Mouse (Mus musculus): ENCODE measurements around the gene Gm20388. TPM values are rescaled to one million over a fixed set of nuclear protein-coding genes. Genes with fewer than 3 reads are reported as not detected.

Gm20388 gene
- polyA plus RNA-seq, 1 experiment from 2014 or later: not detected

DNA sequence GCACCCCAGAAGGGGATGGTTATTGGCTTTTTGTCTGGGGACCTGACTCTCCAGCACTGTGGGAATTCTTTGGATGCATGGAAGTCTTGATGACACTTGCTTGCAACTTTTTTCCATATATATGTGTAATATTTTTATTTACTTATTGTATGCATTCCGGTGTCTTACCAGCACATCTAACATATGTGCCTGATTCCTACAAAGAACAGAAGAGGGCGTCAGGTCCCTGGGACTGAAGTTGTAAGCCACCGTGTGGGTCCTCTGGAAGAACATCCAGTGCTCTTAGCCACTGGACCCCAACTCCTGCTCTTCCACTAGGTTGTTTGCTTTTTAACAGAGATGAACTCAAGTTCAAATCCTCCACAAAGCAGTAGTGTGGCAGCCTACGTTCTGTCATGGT lies 459.8 kb downstream of the Gm20388 start:
- 79% methylated on average over 4 of the region's 4 CpGs for whole genome bisulfite sequencing
- Histone ChIP-seq H3K4me2 (replicated peaks; ENCODE audit: low read depth) (no peak overlapping the region), H3K36me3 (ENCODE audit: control insufficient read depth, insufficient read depth) (no peaks in the 10 kb centered on the region), H3K4me1 (replicated peaks; ENCODE audit: control insufficient read depth, insufficient read depth, low read length) (peaks cover 22% of the 10 kb centered on the region), H3K9ac (ENCODE audit: low read depth, low read length) (no peak overlapping the region), H3K27me3 (replicated peaks; ENCODE audit: control insufficient read depth, insufficient read depth, low read length) (no peaks in the 10 kb centered on the region), H3K27ac (ENCODE audit: low read depth, low read length) (no peak overlapping the region), H3K4me3 (ENCODE audit: low read depth, low read length) (no peak overlapping the region), H3K9me3 (ENCODE audit: control insufficient read depth) (no peaks in the 10 kb centered on the region)
- ATAC-seq: no peak
- peak; percentile 51 for TF ChIP-seq CTCF (IDR thresholded peaks at IDR 0.05; ENCODE audit: low read depth)

DNA sequence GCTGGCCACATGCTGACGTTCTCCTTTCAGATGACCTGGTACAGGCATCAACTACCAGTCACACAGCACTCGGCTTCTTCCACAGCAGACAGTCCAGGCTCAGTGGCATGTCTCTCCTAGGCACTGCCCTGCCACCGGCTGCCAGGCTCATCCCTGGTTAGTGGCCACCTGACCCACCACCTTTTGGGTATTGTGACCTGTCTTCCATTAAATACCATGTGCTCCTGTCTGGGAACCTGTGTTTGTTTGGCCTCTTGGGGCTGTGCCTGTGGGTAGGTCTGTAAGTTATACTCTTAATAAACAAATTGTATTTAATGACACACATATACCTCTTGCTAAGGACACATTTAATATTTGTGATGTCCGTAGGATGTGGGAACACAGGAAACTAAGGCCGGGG lies 460.5 kb downstream of the Gm20388 start:
- ATAC-seq: no peak
- Histone ChIP-seq H3K36me3 (ENCODE audit: control insufficient read depth, insufficient read depth) (no peaks in the 10 kb centered on the region), H3K4me3 (ENCODE audit: low read depth, low read length) (no peak overlapping the region), H3K9me3 (ENCODE audit: control insufficient read depth) (no peaks in the 10 kb centered on the region), H3K4me1 (replicated peaks; ENCODE audit: control insufficient read depth, insufficient read depth, low read length) (peaks cover 22% of the 10 kb centered on the region), H3K27me3 (replicated peaks; ENCODE audit: control insufficient read depth, insufficient read depth, low read length) (no peaks in the 10 kb centered on the region), H3K27ac (ENCODE audit: low read depth, low read length) (no peak overlapping the region), H3K9ac (ENCODE audit: low read depth, low read length) (no peak overlapping the region), H3K4me2 (replicated peaks; ENCODE audit: low read depth) (no peak overlapping the region)
- no peak for TF ChIP-seq CTCF (IDR thresholded peaks at IDR 0.05; ENCODE audit: low read depth)
- WGBS: 81% methylated on average over 5 of the region's 5 CpGs

DNA sequence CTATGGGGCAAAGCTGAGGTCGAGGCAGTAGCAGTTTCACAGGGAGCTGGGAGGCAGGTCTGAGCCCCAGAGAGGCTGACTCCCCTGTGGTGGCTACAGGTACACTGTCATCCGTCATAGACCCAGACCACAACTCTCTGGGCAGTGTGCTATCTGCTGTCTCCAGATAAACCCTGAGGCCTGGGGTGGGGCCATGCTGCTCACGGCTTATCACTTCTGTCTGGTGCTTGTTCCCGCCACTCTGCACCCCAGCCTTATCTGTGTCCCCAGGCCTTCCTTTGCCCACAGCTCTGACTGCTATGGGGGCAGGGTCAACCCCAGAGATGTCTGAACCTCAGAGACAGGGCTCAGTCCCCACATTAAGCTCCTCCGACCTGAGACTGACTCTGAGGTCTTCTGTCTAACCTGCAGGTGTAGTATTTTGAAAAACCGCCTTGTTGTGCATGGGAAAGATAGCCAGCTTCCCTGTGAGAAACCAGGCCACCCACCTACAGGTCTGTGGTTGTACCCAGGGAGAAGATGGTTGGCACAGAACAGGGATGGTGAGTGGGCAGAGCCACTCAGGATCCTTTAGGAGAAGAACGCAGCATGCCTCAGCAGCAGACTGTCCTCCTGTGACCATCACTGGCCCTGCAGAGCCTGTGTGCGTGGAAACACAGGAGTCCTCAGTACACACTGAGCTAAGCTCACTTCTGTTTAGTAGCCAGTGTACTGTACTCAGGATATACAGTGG lies 461.2 kb downstream of the Gm20388 start:
- Histone ChIP-seq H3K27me3 (replicated peaks; ENCODE audit: control insufficient read depth, insufficient read depth, low read length) (no peaks in the 10 kb centered on the region), H3K4me1 (replicated peaks; ENCODE audit: control insufficient read depth, insufficient read depth, low read length) (peaks cover 22% of the 10 kb centered on the region), H3K4me2 (replicated peaks; ENCODE audit: low read depth) (no peak overlapping the region), H3K36me3 (ENCODE audit: control insufficient read depth, insufficient read depth) (no peaks in the 10 kb centered on the region), H3K9me3 (ENCODE audit: control insufficient read depth) (no peaks in the 10 kb centered on the region), H3K27ac (ENCODE audit: low read depth, low read length) (no peak overlapping the region), H3K4me3 (ENCODE audit: low read depth, low read length) (no peak overlapping the region), H3K9ac (ENCODE audit: low read depth, low read length) (no peak overlapping the region)
- no peak for TF ChIP-seq CTCF (IDR thresholded peaks at IDR 0.05; ENCODE audit: low read depth)
- no peak for ATAC-seq
- 55% methylated on average over 8 of the region's 8 CpGs for WGBS

- no peaks in the 10 kb centered on the region for H3K27me3 ChIP-seq (replicated peaks; ENCODE audit: control insufficient read depth, insufficient read depth, low read length)
- no peak overlapping the region for H3K4me2 ChIP-seq (replicated peaks; ENCODE audit: low read depth)
- no peak for TF ChIP-seq CTCF (IDR thresholded peaks at IDR 0.05; ENCODE audit: low read depth)
- 95% methylated on average over 6 of the region's 6 CpGs for WGBS
- H3K9me3 ChIP-seq (ENCODE audit: control insufficient read depth): no peaks in the 10 kb centered on the region
- no peak for ATAC-seq
- H3K27ac ChIP-seq (ENCODE audit: low read depth, low read length): no peak overlapping the region
- no peak overlapping the region for H3K9ac ChIP-seq (ENCODE audit: low read depth, low read length)
- no peaks in the 10 kb centered on the region for H3K36me3 ChIP-seq (ENCODE audit: control insufficient read depth, insufficient read depth)
- no peak overlapping the region for H3K4me3 ChIP-seq (ENCODE audit: low read depth, low read length)
- H3K4me1 ChIP-seq (replicated peaks; ENCODE audit: control insufficient read depth, insufficient read depth, low read length): peaks cover 22% of the 10 kb centered on the region
Observed at GRCm38 (mm10) chr8:120372684-120373083, 462.0 kb downstream of the Gm20388 start.

DNA sequence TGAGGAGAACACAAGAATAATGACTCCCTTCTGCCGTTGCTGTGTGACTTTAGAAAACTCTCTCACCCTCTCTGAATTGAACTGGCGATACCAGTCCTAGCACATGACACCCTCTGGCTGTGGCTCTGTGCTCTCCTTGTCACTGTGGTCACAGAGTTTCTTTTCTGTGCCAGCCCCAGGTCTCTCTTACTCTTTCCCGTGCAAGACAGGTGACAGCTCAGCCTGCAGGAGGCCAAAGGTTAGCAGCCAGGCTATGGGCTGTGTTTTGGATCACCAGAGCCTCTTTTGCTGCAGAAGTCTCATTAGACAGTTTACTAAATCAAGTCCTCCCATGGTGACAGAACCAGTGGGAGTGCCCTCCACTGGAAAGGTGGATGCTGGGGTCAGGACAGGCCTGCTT lies 463.0 kb downstream of the Gm20388 start:
- H3K4me1 ChIP-seq (replicated peaks; ENCODE audit: control insufficient read depth, insufficient read depth, low read length): peaks cover 21% of the 10 kb centered on the region
- TF ChIP-seq CTCF (IDR thresholded peaks at IDR 0.05; ENCODE audit: low read depth): no peak
- H3K27ac ChIP-seq (ENCODE audit: low read depth, low read length): no peak overlapping the region

DNA sequence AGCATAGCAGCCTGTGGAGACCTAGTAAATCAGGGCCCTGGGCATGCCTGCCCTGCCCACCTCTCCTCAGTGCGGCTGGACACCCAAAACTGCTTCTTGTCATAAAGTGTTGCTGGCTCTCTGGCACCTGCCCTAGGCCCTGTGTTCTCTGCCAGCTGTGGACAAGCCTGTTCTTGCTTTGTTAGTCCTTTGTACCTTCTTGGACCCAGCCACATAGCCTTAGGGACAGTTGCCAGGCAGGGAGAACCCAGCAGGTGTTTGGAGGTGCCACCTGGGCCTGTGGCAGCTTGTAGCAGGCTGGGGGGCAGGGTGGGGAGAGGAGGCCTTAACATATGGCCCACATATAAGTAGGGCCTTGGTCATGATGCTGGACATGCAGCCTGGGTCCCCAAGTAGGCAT lies 463.4 kb downstream of the Gm20388 start:
- no peak overlapping the region for H3K4me3 ChIP-seq (ENCODE audit: low read depth, low read length)
- no peak overlapping the region for H3K9ac ChIP-seq (ENCODE audit: low read depth, low read length)
- ATAC-seq: no peak
- peaks cover 17% of the 10 kb centered on the region for H3K4me1 ChIP-seq (replicated peaks; ENCODE audit: control insufficient read depth, insufficient read depth, low read length)
- TF ChIP-seq CTCF (IDR thresholded peaks at IDR 0.05; ENCODE audit: low read depth): no peak
- H3K9me3 ChIP-seq (ENCODE audit: control insufficient read depth): no peaks in the 10 kb centered on the region
- WGBS: 79% methylated on average over 1 of the region's 1 CpGs
- H3K36me3 ChIP-seq (ENCODE audit: control insufficient read depth, insufficient read depth): no peaks in the 10 kb centered on the region
- H3K27me3 ChIP-seq (replicated peaks; ENCODE audit: control insufficient read depth, insufficient read depth, low read length): no peaks in the 10 kb centered on the region
- H3K27ac ChIP-seq (ENCODE audit: low read depth, low read length): no peak overlapping the region
- H3K4me2 ChIP-seq (replicated peaks; ENCODE audit: low read depth): no peak overlapping the region

More for the DNA sequence above, 463.0 kb downstream of the Gm20388 start:
- no peaks in the 10 kb centered on the region for H3K27me3 ChIP-seq (replicated peaks; ENCODE audit: control insufficient read depth, insufficient read depth, low read length)
- H3K9me3 ChIP-seq (ENCODE audit: control insufficient read depth): no peaks in the 10 kb centered on the region
- no peak overlapping the region for H3K9ac ChIP-seq (ENCODE audit: low read depth, low read length)
- no peak overlapping the region for H3K4me3 ChIP-seq (ENCODE audit: low read depth, low read length)
- 56% methylated on average over 3 of the region's 3 CpGs for WGBS
- no peak overlapping the region for H3K4me2 ChIP-seq (replicated peaks; ENCODE audit: low read depth)
- ATAC-seq: no peak
- no peaks in the 10 kb centered on the region for H3K36me3 ChIP-seq (ENCODE audit: control insufficient read depth, insufficient read depth)
